Mouse (Mus musculus) right cerebral cortex, postnatal 36 days (tissue): Measurements from ENCODE around the gene Grid1.

Experiments
- DNase-seq, 2 experiments: peaks; one replicate each; pipeline ENCODE4 v3.0.0; 2022; ENCODE audit warnings: low spot score in 2 of 2, mixed read lengths in 1 of 2

The Grid1 gene

DNA sequence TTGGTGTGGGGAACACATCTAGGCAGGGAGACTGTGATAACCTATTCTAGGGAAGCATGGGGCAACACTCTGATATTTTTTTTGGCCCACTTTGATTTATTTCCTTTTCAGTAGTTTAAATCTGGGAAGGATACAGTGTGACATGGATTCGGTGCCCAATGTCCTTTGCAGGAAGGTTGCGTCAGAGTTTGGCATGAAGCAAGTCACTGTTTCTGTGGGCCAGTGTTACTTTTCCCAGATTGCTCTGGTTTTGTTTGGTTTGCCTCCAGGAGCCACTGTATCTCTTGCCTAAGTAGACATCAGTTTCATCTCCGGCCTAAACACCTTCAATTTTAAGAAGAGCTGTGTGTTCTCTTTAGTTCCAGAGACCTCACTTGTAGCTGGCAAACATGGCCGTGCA is 399.1 kb downstream of the Grid1 start:
- DNase-seq, result no peak

DNA sequence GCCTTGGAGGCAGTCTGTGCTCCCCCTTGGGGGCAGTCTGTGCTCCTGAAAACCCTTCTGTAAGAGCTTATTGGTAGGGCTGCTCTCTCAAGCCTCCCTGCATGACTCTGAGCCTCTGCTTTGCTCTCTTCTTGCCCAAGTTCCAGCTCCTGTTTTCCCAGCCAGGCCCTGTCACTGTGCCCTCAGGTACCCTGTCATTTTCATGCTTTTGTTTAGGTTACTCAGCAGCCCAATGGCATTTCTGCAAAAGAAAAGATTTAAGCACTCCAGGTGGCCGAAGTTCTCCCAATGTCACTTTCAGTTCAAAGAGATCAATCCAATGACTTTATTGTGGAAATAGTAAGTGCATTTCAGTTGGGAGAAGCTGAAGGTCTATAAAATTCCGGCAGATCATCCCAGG is 402.3 kb downstream of the Grid1 start:
- no peak for DNase-seq

DNA sequence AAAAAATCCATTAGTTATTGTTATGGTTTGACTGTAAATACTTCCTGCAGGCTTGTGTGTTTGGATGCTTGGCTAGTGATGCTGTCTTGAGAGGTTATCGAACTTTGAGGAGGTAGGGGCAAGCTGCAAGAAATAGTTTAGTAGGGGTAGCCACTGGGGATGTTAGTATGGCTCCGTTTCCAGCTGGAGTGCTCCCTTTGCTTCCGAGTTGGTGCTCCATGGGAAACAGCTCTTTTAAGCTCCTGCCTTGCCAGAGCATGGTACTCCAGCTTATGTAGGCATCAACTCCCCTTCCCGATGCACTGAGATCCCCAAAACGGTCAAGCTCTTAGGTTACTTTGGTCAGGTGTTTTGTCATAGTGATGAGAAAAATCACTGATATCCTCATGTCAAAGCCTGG is 407.7 kb downstream of the Grid1 start:
- no peak for DNase-seq

DNA sequence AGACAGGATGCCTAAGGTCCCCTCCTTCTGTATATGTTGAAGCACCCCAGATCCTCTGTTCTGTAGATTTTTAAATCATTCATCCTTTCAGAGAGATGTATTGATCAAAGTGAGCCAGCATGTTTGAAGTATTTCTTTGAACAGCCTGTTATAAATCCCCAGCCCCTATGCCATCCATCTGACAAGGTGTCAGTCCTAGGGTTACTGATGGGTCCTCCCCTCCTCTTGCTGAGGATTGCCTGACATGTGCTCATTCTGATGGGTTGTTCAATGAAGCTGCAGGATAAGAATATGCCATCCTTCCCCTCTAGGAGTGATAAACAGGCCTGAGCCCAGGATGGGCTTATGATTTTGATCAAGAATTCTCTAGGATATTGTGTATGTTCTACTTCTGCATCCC is 411.5 kb downstream of the Grid1 start:
- DNase-seq, result no peak

DNA sequence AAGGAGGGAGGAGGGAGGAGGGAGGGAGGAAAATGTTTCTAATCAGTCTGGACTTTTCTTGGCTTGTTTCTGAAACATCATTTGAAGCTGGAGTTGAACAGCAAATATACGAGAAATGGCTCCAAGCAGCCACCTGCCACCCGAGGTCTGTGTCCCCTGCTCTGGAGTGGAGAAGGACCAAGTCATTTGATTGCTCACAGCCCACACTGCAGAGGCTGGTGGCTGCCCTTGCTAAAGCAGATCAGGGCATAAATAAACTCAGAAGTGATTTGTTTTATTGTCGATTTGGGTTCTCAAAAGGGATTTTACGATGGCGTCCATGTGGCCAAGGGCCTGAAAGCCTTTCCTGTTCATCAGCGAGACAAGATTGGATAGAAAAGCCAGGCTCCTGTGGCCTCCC is 423.0 kb downstream of the Grid1 start:
- no peak for DNase-seq

DNA sequence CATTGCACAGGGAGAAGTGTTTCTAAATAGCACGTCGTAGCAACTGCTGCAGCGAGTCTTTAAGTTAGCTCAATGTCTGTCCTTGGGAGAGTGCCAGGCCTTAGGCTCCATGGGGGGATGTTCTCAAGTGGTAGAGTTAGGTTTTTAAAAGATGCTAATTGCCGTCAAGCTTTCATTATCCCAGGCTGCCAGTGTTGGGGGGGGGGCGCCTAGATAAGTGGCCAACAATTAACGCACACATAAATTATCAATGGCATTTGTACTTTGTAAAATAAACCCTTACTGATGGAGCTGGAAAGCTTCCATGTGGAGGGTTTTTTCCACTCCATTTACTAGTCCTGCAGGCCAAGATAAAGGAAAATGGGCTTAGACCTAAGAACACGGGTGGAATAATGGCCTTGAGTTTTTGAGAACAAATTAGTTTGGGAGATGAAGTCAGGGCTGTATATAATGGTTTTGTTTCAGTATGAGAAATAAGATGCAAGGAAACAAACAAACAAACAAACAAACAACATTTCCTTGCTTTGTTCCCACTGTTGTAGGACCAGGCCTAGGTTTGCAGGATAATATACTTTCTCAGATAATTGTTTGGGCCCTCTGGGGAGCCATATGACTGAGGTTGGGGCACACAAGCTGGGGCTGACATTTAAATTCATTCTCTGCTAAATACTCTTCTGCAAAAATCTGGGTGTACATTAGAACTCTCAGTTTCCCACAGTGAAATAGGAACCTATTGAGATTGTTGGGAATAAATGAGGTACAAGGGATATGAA is 425.1 kb downstream of the Grid1 start:
- no peak for DNase-seq

DNA sequence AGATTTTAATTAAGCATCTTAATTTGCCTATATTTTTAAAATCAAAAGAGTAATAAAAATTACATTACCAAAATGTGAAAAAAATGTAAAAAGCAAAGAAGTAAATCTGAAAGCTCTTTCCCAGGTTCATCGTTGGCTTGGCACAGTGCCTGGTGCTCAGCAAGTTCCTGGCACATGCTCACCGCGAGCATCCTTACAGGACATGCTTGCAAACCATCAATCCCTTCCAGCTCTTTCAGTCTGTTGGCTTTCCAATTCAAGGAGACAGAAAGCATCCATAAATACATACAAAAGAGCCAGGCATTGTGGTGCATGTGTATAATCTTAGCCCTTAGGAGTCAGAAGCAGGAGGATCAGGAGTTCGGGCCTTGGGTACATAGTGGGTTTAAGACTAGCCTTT is 430.5 kb downstream of the Grid1 start:
- DNase-seq, result no peak

DNA sequence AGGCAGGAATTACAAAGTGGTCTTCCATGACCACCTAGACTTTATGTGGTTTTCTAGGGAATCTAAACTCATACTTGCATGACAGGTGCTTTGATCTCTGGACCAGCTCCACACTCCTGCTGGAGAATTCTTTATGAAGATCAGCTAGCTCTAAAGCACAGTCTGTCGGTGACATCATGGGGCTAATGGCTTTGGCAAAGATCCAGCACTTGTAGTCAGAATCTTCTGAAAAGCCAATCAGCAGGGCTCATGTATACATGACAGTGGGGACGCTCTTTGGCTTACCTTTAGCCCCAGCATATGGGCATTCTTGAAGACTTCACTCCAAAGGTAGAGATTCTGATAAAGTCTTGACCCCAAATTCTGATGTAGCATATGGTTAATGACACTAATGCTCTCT is 434.6 kb downstream of the Grid1 start:
- no peak for DNase-seq

DNA sequence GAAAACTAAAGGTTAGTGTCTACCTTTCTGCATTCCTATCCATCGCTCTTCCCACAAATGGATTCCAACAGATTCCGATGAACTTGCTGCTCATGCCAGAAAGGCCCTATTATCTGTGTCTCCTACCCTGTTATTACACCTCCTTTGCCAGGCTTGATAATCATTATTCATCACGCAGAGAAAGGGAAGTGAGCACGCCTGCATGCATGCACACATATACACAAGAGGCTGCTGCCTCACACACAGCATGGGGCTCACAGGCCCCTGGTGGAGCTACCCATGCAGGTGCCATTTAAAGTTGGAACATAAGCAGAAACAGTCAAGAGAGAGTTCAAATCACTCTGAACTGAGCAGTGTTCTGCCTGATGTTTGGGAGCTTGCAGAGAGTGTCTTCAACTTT is 450.4 kb downstream of the Grid1 start:
- DNase-seq, result no peak

DNA sequence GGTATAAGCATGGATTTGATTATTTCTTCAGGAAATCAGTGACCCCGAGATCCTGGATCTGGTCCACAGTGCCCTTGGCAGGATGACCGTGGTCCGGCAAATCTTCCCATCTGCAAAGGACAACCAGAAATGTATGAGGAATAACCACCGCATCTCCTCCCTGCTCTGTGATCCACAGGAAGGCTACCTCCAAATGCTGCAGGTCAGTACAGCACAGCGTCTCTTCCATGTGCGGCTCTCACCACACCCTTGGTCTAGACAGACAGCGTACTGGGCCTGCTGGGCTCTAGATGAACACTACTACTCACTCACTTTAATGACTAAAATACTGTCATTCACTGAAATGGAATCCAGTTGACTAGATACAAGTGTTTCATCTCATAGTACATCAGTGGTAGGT is 489.3 kb downstream of the Grid1 start:
- no peak for DNase-seq

DNA sequence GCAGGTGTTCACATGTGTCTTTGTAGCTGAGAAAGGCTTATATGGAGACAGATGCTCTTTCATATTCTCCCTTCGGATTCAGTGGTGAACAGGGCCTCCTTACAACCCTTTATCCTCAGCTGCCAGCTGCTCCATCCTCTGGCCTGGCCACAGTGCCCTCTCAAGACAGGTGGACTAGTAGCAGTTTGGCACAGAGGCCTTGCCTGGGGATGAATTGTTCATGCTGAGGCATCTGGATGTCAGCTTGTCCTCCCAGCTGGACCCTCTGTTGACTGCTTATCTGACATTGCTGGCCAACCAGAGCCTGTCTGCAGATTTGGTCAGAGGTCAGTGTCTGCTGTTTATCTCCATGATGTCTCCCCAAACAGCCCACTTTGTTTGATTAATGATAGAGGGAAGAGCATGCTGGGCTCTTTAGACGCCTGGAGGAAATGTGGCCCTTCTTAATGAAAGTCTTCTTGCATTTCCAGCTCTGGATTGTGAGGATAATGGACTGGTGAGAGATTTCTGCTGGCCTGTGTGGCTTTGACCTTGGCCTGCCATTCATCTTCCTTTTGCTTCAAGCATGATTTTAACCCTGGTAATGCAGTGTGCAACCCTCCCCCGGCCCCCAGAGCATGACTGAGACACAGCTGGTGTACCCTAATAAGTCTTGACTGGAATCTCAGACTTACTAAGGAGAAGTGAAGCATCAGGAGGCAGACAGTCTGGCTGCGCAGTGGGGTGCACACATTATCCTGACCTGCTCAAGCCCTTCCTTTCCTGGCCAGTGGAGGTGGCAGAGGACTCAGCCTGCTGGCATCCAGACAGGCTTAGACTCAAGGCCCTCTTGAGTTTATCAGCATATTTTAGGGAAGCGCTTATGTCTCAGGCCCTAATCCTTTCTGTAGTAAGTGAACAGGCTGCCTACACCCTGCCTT is 493.7 kb downstream of the Grid1 start:
- DNase-seq, result no peak

DNA sequence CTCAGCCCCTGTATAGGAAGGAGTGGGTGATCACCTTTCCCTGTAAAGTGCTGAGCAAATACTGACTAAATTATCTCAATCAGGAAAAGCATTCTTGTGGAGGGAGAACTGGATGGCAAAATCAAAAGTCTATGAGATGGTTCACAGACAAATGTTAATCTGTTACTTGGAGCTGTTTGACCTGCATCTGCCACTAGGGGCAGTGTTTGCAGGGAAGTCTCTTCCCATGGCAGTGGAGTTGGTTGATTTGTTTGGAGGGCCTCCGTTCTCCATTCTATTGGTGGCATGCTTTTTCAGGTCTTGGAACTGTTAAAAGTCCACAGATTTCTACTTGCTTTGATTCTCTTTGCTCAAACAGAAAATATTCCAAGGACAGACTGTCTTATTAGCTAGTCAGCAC is 506.4 kb downstream of the Grid1 start:
- no peak for DNase-seq

DNA sequence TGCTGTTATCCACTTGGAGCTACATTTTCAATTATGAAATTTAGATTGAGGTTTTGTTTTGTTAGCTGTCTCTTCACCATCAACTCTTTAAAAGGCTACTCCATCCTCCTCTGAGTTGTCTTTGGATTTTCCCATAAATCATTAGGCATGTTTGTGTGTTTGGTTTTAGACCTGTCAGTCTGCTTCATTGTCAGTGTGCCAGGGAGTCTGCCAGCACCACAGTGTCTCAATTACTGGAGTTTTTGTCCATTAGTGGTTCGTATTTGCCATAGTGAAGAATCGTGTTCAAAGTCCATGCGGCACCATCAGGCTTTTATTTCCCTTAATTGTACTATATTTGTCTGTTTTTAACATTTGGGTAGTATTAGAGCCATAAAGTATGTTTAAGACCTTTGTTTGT is 516.7 kb downstream of the Grid1 start:
- no peak for DNase-seq

DNA sequence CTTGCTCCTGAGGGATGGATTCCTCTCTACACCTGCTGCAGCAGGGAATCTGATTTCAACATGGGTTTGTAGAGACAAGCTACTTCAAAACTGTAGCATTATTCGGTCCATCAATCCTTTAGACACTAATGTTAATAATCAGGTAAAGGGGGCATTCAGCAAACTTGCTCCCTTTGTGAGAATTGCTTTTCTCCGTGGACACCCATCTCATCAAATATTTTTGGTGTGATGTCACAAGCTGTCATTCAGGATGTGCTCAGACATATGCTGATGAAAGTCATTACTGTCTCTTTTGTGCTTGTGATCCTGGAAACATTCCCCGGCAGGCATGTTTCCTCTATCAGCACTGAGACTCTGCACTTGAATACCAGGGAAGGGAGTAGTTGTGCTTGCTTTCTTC is 536.1 kb downstream of the Grid1 start:
- no peak for DNase-seq

DNA sequence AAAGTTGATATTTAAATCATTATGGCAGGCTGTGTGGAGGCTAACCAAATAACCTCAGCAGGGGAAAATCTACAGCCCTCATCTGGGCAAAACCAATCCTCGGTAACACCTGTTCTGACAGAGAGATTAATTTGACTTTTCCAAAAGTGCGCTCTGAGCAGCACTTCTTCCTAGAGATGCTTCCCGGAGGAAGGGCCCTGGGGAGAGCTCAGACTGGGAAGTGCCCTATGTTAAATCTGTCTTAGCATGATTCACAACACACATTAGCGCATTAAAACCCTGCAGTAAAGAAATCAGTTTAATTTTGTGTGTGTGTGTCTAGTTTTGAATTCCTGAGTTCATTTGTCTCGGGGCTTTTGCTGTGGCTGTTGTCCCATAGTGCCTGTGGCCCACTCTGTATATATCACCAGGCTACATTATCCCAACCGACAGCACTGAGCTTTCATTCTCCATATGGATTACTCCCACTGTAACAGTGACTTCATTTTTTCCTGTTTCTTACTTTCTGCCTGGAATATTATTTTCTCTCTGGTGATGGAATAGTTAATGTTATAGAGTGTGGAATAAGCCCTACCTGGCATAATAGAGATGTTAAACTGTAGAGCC is 536.7 kb downstream of the Grid1 start:
- no peak for DNase-seq

DNA sequence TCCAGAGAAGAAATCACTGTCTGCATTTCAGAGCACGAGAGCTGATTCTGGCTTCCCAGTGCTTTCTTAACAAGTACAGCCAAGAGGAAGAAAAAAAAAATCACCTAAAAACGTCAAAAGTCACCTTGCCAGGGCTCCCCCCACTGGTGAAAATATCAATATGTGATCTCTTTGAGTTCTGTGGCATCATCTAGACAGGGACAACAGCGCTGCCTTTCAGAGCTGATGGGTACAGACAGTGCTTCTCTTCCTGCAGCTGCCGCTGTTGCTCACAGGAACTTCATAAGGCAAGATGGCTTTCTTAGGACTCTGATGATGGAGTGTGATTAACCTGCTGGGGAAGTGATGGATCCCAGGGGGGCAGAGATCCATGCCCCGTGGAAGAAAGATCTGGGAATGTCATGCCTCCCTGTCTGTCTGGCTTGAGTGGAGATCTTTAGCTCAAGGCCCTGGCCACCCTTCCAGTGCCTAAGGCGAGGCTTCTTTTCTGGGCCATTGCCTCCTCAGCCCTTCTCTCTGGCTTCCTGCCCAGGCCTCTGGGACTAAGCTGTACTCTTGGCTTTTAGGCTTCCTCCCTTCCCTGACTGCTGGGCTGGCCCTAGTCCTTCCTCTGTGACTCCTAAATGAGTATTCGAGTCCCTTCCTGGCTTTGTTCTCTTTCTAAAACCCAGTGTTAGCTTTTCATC is 538.4 kb downstream of the Grid1 start:
- no peak for DNase-seq

DNA sequence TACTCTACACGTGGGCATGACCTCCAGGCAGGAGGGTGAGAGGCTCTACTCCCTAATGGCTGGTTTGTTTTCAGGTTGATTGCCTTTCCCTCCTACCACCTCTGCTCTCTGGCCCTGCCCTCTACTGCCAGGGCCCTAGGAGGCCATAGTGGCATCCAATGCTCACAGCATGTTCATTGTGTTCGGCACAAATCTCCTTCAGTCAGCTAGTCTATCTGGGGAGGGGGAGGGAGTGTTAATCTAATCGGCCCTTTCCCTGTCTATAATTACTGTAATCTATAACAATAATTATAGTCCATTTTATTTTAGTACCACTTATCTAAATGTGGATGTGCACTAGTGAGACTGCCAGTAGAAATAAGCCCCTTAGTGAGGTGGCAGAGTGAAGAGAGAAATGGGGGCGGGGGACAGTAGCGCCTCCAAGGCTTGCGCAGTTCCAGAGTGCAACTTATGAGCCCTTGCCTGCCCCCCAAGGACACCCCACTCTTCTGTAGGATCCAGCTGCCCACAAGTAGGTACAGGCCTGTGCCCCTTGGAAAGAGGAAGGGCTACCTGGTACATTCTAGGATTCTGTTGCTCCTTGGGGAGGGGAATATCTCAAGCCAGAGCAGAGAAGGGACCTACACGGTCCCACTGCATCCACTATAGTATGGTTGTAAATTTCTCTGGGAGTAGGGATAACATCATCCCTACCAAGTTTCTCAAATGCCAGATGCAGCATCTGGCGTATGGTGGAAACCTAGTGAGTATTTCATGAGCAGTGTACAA is 545.5 kb downstream of the Grid1 start:
- DNase-seq, result no peak

DNA sequence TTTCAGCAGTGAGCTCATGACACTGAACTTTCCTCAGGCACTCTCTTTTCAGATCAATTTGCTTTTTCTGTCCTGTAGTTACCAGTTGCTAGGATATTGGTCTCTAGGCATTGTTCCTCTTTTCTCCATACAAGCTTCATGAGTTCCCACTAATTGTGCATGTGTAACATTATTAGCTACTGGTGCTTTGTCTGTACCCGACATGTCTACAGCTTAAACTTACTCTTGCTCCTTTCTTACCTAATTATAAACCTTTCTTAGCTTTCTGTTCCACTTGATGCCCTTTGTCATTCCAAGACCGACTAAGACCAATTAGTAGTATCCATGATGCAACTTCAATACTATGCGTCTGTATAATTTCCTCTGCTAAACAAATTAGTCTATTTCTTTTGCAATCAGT is 554.5 kb downstream of the Grid1 start:
- no peak for DNase-seq

DNA sequence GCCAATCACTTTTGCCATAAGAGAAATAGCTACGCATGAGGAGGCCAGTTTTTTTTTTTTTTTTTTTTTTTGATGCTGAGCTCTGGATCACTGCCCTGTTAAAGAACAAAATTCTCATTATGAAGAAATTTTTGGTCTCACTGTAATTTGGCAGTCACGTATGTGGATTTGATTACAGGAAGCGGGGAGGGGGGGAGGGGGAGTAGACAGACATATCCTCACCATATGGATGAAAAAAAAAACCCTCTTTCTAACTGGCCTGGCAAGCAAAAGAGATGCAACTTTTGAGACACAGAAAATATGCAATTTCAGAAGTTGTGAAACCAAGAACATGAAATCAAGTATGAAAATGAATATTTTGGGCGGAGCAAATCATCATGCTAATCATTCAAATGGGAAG is 573.7 kb downstream of the Grid1 start:
- DNase-seq, result no peak

DNA sequence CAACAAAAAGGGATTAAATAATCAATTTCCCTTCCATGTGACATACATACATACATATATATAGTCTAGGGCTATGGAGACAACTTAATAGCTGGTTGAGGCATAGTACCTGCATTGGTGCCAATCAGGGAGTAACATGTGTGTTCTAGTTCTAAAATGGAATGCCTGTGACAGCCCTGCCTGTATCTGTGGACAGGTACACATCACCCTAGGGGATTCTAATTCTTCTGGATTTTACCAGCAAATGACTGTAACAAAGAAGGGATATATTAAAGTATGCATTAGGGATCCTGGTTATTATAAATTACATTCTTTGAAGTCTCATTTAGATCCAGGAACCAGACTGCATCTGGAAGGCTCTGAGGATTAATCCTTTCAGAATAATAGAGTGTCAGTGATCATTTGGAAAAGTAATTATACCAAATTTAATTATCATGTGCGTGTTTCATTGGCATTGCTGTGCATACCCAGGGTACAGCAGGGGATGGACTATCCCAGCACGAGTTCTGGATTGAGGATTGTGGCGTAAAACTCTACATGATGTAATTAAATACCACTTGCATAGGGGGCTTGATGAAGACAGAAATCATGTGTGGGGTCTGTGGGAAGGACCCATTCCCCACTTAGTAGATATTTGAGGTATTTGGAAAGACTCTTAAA is 584.5 kb downstream of the Grid1 start:
- no peak for DNase-seq

DNA sequence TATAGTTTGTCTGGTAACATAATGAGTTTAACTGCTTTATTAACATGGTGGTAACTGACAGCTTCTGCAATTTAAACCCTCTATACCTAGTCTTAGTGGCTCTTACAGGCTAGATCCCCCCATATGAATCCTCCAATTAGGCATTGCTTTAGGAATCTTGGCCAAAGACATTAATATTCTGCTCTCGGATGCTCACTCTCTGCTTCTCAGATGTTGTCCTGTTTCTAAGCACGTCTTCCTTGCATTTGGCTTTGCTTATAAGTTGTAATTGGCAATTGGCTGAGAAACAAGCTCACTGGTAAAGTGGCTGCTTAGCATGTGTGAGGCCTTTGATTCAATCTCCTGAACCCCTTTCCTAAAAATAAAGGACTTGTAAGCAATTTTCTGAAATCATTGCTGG is 610.4 kb downstream of the Grid1 start:
- no peak for DNase-seq
